Mouse (Mus musculus) midbrain, embryonic 14.5 days (tissue): Measurements from ENCODE around the gene Olfr1495. TPM values are rescaled to one million over a fixed set of nuclear protein-coding genes. Genes with fewer than 3 reads are reported as not detected.
"Not testable (repeated sequence)": the region's sequence is repeated elsewhere in the genome, so short reads cannot be mapped to it uniquely, and the experiment has no call there.

Experiments
- ATAC-seq: fragments of 200-750 bp; cut with Nextera tagmentation; 2 replicates; pipeline ENCODE4 v1.8.0; 2017; ENCODE audit warnings: moderate number of reproducible peaks, moderate library complexity; ENCODE audit not compliant: low FRiP score, low TSS enrichment
- DNase-seq: peaks from one replicate; pipeline ENCODE4 v3.0.0-alpha.2; 2015
- H3K27ac ChIP-seq: fragments of 300-500 bp; sonication (generic); replicated peaks from 2 replicates; pipeline ENCODE4 v1.5.1; 2014; ENCODE audit warnings: mild to moderate bottlenecking, low read depth, low read length, moderate library complexity
- H3K27me3 ChIP-seq: fragments of 300-500 bp; sonication (generic); 2 replicates; pipeline ENCODE4 v1.6.1; 2014; ENCODE audit warnings: low read length, control low read depth, mixed read lengths; ENCODE audit not compliant: control insufficient read depth, insufficient read depth
- H3K36me3 ChIP-seq: fragments of 300-500 bp; sonication (generic); 2 replicates; pipeline ENCODE4 v1.6.1; 2014; ENCODE audit warnings: low read length, control low read depth; ENCODE audit not compliant: control insufficient read depth, insufficient read depth
- H3K4me1 ChIP-seq: fragments of 300-500 bp; sonication (generic); 2 replicates; pipeline ENCODE4 v1.6.1; 2014; ENCODE audit warnings: mild to moderate bottlenecking, antibody characterized with exemption, low read length, control low read depth; ENCODE audit not compliant: control insufficient read depth, insufficient read depth
- H3K4me2 ChIP-seq: fragments of 300-500 bp; sonication (generic); 2 replicates; pipeline ENCODE4 v1.6.1; 2014; ENCODE audit warnings: mild to moderate bottlenecking, low read length, moderate library complexity
- H3K4me3 ChIP-seq: fragments of 300-500 bp; sonication (generic); replicated peaks from 2 replicates; pipeline ENCODE4 v1.5.1; 2014; ENCODE audit warnings: low read depth, low read length
- H3K9ac ChIP-seq: fragments of 300-500 bp; sonication (generic); replicated peaks from 2 replicates; pipeline ENCODE4 v1.6.1; 2014; ENCODE audit warnings: mild to moderate bottlenecking, low read length, moderate library complexity
- H3K9me3 ChIP-seq: fragments of 300-500 bp; sonication (generic); 2 replicates; pipeline ENCODE4 v1.6.1; 2016; ENCODE audit warnings: low read length, control low read depth, mixed read lengths; ENCODE audit not compliant: control insufficient read depth
- WGBS: fragments of 180-500 bp; shearing (Covaris S2); extraction: QIAGEN DNeasy Blood & Tissue Kit; methylation state at CpG from one replicate; pipeline ENCODE4 v1.1.7; 2014; 5-methylcytosine and 5-hydroxymethylcytosine counted together
- polyA plus RNA-seq: library from polyadenylated mRNA; unstranded; fragments of >200 nt; fragmentation: Nextera tagmentation; extraction: Ambion mirVana; gene quantifications from 2 replicates; pipeline ENCODE4 v1.2.1, GENCODE M21; 2014

Olfr1495 gene
- polyA plus RNA-seq = not detected in 2 replicates

DNA sequence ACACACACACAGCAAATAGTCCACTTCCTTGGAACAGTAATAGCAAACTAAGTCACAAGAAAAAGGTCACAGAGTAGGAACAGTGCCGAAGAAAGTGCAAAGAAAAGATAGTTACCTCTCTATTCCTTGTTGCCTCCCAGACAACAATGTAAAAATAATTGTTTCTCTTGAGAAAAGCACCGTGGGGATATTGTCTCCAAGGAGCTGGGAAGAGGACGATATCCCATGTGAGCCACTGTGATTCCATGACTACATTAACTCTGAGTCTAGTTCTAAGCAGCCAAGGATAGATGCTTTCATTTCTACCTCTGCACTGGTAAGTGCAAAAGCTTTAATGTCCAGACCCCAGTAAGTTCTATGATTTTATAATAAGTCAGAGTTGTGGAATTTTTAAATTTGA, at the start of gene Olfr1495:
Olfr1495 (plus strand) TSS at position 301 of the 400 bp plus-strand sequence.
- Histone ChIP-seq H3K4me3 (no peak within 1 kb of the TSS), H3K9ac (no peak within 1 kb of the TSS), H3K4me2 (no peak within 1 kb of the TSS), H3K27ac (no peak within 1 kb of the TSS), H3K36me3 (no peaks in the 10 kb centered on the region), H3K9me3 (no peaks in the 10 kb centered on the region), H3K27me3 (no peaks in the 10 kb centered on the region), H3K4me1 (no peaks in the 10 kb centered on the region)
- WGBS = 84% methylated on average over 3 of the region's 3 CpGs
- ATAC-seq = no peak
- DNase-seq = no peak

DNA sequence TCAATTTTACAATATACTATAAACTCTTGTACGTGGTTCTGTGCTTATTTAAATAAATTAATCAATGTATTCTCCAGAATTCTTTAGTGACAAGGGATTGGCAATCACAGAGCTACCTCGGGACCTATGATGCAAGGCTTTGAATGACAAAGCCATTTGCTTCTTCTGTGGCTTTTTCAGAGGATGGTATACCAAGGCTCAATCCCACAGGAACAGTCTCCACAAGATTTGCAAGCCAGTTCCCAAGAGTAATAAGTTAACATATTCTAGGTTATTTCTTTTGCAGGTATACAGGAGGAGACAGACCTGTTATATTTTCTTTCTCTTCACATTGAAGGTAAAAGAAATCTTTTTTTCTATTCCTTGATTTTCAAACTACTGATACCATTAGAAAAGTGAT, 41.4 kb upstream of the Olfr1495 start, which contains the start of gene Olfr1493-ps1:
Olfr1493-ps1 (plus strand) TSS at position 301 of the 400 bp plus-strand sequence.
- Histone ChIP-seq H3K4me3 (no peak within 1 kb of the TSS), H3K36me3 (no peaks in the 10 kb centered on the region), H3K27ac (no peak within 1 kb of the TSS), H3K9ac (no peak within 1 kb of the TSS), H3K4me2 (no peak within 1 kb of the TSS), H3K9me3 (no peaks in the 10 kb centered on the region), H3K27me3 (no peaks in the 10 kb centered on the region), H3K4me1 (no peaks in the 10 kb centered on the region)
- WGBS = 47% methylated on average over 2 of the region's 2 CpGs
- no peak for DNase-seq
- ATAC-seq = no peak

DNA sequence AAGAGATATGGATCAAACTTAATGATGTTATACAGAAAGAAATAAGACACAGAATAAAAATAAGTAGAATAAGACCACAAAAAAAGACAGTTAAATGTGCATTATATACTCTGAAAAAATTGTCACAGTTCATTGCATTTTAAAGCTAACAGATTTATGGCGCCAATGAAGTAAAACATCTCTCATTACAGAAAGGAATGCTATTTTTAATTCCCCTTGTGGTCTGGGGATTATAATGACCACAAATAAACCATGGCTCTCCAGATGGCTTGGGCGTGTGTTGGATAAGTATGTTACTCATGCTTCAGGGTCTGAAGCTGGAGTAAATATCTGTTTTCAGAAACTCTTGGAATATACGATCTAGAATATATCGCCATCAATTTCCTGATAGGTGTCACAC, 25.0 kb upstream of the Olfr1495 start, which contains the start of gene Olfr1494:
Olfr1494 (plus strand) TSS at position 301 of the 400 bp plus-strand sequence.
- H3K4me2 ChIP-seq = no peak within 1 kb of the TSS
- 90% methylated on average over 4 of the region's 4 CpGs for WGBS

DNA sequence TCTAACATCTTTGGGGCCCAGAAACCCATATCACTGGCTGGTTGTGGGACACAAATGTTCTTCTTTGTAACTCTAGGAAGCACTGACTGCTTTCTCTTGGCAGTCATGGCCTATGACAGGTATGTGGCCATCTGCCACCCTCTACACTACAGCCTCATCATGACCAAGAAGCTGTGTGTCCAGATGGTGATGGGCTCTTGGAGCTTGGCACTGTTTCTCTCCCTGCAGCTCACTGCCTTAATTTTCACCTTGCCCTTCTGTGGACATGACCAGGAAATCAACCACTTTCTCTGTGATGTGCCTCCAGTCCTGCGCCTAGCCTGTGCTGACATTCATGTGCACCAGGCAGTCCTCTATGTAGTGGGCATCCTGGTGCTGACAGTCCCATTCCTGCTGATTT, 15.0 kb upstream of the Olfr1495 start:
- Histone ChIP-seq H3K27me3 (no peaks in the 10 kb centered on the region), H3K4me3 (no peak overlapping the region), H3K36me3 (no peaks in the 10 kb centered on the region), H3K27ac (no peak overlapping the region), H3K9ac (no peak overlapping the region), H3K4me2 (no peak overlapping the region), H3K4me1 (no peaks in the 10 kb centered on the region), H3K9me3 (no peaks in the 10 kb centered on the region)
- WGBS = 97% methylated on average over 1 of the region's 1 CpGs
- DNase-seq = no peak
- no peak for ATAC-seq

More for the DNA sequence above, 25.0 kb upstream of the Olfr1495 start, which contains the start of gene Olfr1494:
- Histone ChIP-seq H3K27ac (no peak within 1 kb of the TSS), H3K4me3 (no peak within 1 kb of the TSS), H3K9ac (no peak within 1 kb of the TSS), H3K9me3 (no peaks in the 10 kb centered on the region), H3K27me3 (no peaks in the 10 kb centered on the region), H3K4me1 (no peaks in the 10 kb centered on the region), H3K36me3 (no peaks in the 10 kb centered on the region)
- no peak for ATAC-seq
- DNase-seq = no peak

DNA sequence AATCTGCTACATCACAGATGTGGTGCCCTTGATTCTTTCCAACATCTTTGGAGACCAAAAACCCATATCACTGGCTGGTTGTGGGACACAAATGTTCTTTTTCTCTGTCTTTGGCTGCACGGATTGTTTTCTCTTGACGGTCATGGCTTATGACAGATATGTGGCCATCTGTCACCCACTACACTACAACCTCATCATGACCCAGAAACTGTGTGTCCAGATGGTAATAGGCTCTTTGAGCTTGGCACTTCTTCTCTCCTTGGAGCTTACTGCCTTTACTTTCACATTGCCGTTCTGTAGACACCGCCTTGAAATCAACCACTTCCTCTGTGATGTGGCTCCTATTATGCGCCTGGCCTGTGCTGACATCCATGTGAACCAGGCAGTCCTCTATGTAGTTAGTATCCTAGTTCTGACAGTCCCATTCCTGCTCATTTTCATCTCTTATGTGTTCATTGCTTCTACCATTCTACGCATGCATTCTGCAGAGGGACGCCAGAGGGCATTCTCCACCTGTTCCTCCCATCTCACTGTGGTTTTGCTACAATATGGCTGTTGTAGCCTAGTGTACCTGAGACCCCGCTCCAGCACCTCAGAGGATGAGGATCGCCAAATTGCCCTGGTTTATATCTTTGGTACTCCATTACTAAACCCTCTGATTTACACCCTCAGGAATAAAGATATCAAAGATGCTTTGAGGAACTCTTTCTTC, 4.3 kb downstream of the Olfr1495 start:
- H3K4me2 ChIP-seq = no peak overlapping the region
- ATAC-seq = no peak
- H3K4me3 ChIP-seq = no peak overlapping the region
- DNase-seq = no peak
- no peaks in the 10 kb centered on the region for H3K27me3 ChIP-seq
- WGBS = 93% methylated on average over 9 of the region's 9 CpGs
- no peaks in the 10 kb centered on the region for H3K9me3 ChIP-seq
- no peak overlapping the region for H3K27ac ChIP-seq
- H3K36me3 ChIP-seq = no peaks in the 10 kb centered on the region
- H3K9ac ChIP-seq = no peak overlapping the region
- H3K4me1 ChIP-seq = no peaks in the 10 kb centered on the region

DNA sequence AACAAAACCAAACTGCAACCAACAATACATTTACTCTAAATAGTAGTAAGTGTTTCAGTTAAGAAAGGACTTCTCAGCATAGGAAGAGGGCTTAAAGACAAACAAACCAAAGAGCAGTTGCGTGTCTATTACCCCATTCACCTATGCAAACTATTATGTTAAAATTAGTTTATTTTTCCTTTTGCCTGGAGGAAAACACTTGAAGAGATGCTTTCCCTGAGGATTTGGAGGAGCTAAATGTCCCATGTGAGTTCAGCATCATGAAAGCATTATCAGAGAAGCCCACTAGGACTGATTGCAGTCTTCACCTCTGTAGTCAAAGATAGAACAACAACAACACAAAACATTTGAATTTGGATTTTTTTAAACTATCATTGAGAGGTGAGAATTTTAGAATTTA, 13.2 kb downstream of the Olfr1495 start, which contains the start of gene Olfr1496:
Olfr1496 (plus strand) TSS at position 301 of the 400 bp plus-strand sequence.
- 94% methylated on average over 1 of the region's 1 CpGs for WGBS
- Histone ChIP-seq H3K27me3 (no peaks in the 10 kb centered on the region), H3K9ac (no peak within 1 kb of the TSS), H3K4me1 (no peaks in the 10 kb centered on the region), H3K4me3 (no peak within 1 kb of the TSS), H3K36me3 (no peaks in the 10 kb centered on the region), H3K4me2 (no peak within 1 kb of the TSS), H3K27ac (no peak within 1 kb of the TSS), H3K9me3 (no peaks in the 10 kb centered on the region)
- no peak for ATAC-seq
- DNase-seq = no peak

DNA sequence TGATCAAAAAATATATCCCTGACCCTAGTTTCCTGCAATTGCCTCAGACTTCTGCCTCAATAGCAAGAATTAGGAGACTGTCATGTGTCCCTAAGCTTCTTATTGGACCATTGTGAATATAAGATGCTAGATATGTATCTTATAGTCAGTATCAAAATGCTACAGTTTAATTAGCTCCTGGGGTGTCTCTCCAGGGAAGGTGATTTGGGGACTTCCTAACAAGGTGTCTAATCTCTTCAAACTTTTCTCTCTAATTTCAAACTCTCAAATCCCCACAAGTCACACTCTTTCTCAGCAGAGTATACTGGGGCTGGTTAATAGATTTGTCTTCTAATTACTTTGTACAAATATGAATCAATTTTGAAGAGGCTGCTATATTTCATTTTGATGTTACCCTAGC, 33.7 kb downstream of the Olfr1495 start, which contains the start of gene Olfr1497:
Olfr1497 (minus strand) TSS at position 101 of the 400 bp plus-strand sequence.
- Histone ChIP-seq H3K9ac (no peak within 1 kb of the TSS), H3K4me3 (no peak within 1 kb of the TSS), H3K27me3 (no peaks in the 10 kb centered on the region), H3K36me3 (no peaks in the 10 kb centered on the region), H3K9me3 (no peaks in the 10 kb centered on the region), H3K4me1 (no peaks in the 10 kb centered on the region), H3K4me2 (no peak within 1 kb of the TSS), H3K27ac (no peak within 1 kb of the TSS)
- DNase-seq (no peak), ATAC-seq (no peak)

DNA sequence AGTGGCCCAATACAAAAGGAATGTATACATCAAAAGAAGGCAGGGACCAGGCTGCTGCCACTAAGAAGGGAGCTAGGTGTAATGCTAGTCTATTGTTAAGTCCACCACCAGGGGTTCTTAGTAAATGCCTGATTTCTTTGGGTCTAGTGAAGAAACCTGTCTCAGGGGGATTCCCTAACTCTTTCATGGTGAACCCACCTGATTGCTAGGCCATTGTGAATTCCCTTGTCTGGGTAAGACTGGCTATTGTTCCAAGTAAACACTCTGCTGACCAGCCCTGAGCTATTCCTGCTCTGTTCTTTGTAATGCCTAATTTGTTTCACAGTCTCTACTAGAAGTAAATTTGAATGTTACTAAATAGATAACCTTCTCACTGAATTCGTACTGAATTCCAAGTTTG, 41.1 kb downstream of the Olfr1495 start:
- DNase-seq, H3K27me3 ChIP-seq, H3K4me2 ChIP-seq, H3K9ac ChIP-seq, H3K4me3 ChIP-seq, H3K4me1 ChIP-seq, H3K9me3 ChIP-seq, H3K27ac ChIP-seq, H3K36me3 ChIP-seq, ATAC-seq: not testable (repeated sequence)
- WGBS = 61% methylated on average over 1 of the region's 1 CpGs

DNA sequence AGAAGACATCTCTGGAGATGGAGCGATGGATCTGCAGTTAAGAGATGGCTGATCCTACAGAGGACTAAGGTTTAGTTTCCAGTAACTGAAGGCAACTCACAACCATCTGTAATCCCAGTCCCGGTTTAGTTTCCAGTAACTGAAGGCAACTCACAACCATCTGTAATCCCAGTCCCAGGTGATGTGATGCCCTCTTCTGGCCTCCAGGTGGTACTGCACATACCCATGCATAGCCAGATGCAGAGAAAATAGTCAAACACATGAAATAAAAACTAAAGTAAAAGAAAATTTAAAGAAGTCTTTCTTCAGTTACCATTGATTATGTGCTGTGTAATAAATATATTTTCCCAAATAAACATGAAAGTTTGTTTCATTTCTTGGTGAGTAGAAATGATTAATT, 48.4 kb downstream of the Olfr1495 start:
- Histone ChIP-seq H3K9ac (no peak overlapping the region), H3K4me1 (no peaks in the 10 kb centered on the region), H3K27me3 (no peaks in the 10 kb centered on the region), H3K9me3 (no peaks in the 10 kb centered on the region), H3K27ac (no peak overlapping the region), H3K4me2 (no peak overlapping the region), H3K4me3 (no peak overlapping the region), H3K36me3 (no peaks in the 10 kb centered on the region)
- ATAC-seq (no peak), DNase-seq (no peak)
- 66% methylated on average over 2 of the region's 2 CpGs for WGBS
